Mouse (Mus musculus): ENCODE measurements at regions not wholly inside any gene's neighbourhood (a gene's known extent, or its start where the extent isn't known, plus 50 kb on each side); places are given as distances from the start of the nearest gene placed in this dataset.

GRCm38 (mm10) chr14:60484996-60485888, 112.2 kb downstream of the Amer2 start:
- WGBS = under 1% methylated on average over 38 of the region's 38 CpGs
- Histone ChIP-seq H3K27ac (replicated peaks in 1 of 2; ENCODE audit: control insufficient read depth in 1 of 2, insufficient read depth in 1 of 2, low read depth in 2 of 2, low read length in 2 of 2) (no peak overlapping the region), H3K4me1 (ENCODE audit: control insufficient read depth in 2 of 2, insufficient read depth in 2 of 2, low read length in 2 of 2) (peaks cover 4 to 5% of the 10 kb centered on the region in 2 experiments; a peak in 2 of 4 replicates), H3K27me3 (ENCODE audit: control insufficient read depth, insufficient read depth, low read length) (peaks cover 17% of the 10 kb centered on the region; the same call in 1 of the 2 replicates), H3K4me2 (ENCODE audit: low read length) (peak overlapping the region; percentile 77), H3K36me3 (ENCODE audit: control insufficient read depth, insufficient read depth, low read length) (no peaks in the 10 kb centered on the region), H3K9ac (ENCODE audit: low read length) (peak overlapping the region; percentile 42), H3K9me3 (ENCODE audit: control insufficient read depth, low read length) (peaks cover 4% of the 10 kb centered on the region; the same call in 1 of the 2 replicates), H3K4me3 (ENCODE audit: control insufficient read depth in 1 of 2, insufficient read depth in 1 of 2, low read depth in 1 of 2, low read length in 2 of 2) (peak overlapping the region; percentile 39 to 46)
- ATAC-seq (ENCODE audit: insufficient number of reproducible peaks, insufficient read depth, low FRiP score, low read depth) = no peak

- H3K9ac ChIP-seq (ENCODE audit: low read length) = no peak overlapping the region
These were observed 112.8 kb downstream of the Amer2 start for GRCm38 (mm10) chr14:60485889-60486274.

GRCm38 (mm10) chr14:60486278-60486935, 113.3 kb downstream of the Amer2 start:
- Histone ChIP-seq H3K9ac (ENCODE audit: low read length) (no peak overlapping the region), H3K4me3 (ENCODE audit: control insufficient read depth in 1 of 2, insufficient read depth in 1 of 2, low read depth in 1 of 2, low read length in 2 of 2) (peak overlapping the region in 1 of 2 experiments; percentile 39; a peak in 1 of 4 replicates)
- ATAC-seq (ENCODE audit: insufficient number of reproducible peaks, insufficient read depth, low FRiP score, low read depth) = no peak

More at GRCm38 (mm10) chr14:60485889-60486274, 112.8 kb downstream of the Amer2 start:
- 5% methylated on average over 5 of the region's 5 CpGs for WGBS
- H3K9me3 ChIP-seq (ENCODE audit: control insufficient read depth, low read length) = peaks cover 4% of the 10 kb centered on the region; the same call in 1 of the 2 replicates
- H3K27ac ChIP-seq (replicated peaks in 1 of 2; ENCODE audit: control insufficient read depth in 1 of 2, insufficient read depth in 1 of 2, low read depth in 2 of 2, low read length in 2 of 2) = no peak overlapping the region
- H3K4me3 ChIP-seq (ENCODE audit: control insufficient read depth in 1 of 2, insufficient read depth in 1 of 2, low read depth in 1 of 2, low read length in 2 of 2) = peak overlapping the region; percentile 39 to 46
- ATAC-seq (ENCODE audit: insufficient number of reproducible peaks, insufficient read depth, low FRiP score, low read depth) = no peak
- H3K4me1 ChIP-seq (ENCODE audit: control insufficient read depth in 2 of 2, insufficient read depth in 2 of 2, low read length in 2 of 2) = peaks cover 4 to 5% of the 10 kb centered on the region in 2 experiments; a peak in 2 of 4 replicates
- H3K27me3 ChIP-seq (ENCODE audit: control insufficient read depth, insufficient read depth, low read length) = peaks cover 17% of the 10 kb centered on the region; the same call in 1 of the 2 replicates
- no peaks in the 10 kb centered on the region for H3K36me3 ChIP-seq (ENCODE audit: control insufficient read depth, insufficient read depth, low read length)
- H3K4me2 ChIP-seq (ENCODE audit: low read length) = peak overlapping the region; percentile 77

GRCm38 (mm10) chr14:60489111-60489510, 116.1 kb downstream of the Amer2 start:
- Histone ChIP-seq H3K4me1 (ENCODE audit: control insufficient read depth in 2 of 2, insufficient read depth in 2 of 2, low read length in 2 of 2) (peaks cover 4 to 5% of the 10 kb centered on the region in 2 experiments; a peak in 2 of 4 replicates), H3K27me3 (ENCODE audit: control insufficient read depth, insufficient read depth, low read length) (peaks cover 17% of the 10 kb centered on the region; the same call in 1 of the 2 replicates), H3K36me3 (ENCODE audit: control insufficient read depth, insufficient read depth, low read length) (no peaks in the 10 kb centered on the region), H3K27ac (replicated peaks in 1 of 2; ENCODE audit: control insufficient read depth in 1 of 2, insufficient read depth in 1 of 2, low read depth in 2 of 2, low read length in 2 of 2) (no peak overlapping the region), H3K4me3 (ENCODE audit: control insufficient read depth in 1 of 2, insufficient read depth in 1 of 2, low read depth in 1 of 2, low read length in 2 of 2) (no peak overlapping the region), H3K4me2 (ENCODE audit: low read length) (no peak overlapping the region), H3K9me3 (ENCODE audit: control insufficient read depth, low read length) (no peaks in the 10 kb centered on the region), H3K9ac (ENCODE audit: low read length) (no peak overlapping the region)
- no peak for ATAC-seq (ENCODE audit: insufficient number of reproducible peaks, insufficient read depth, low FRiP score, low read depth)
- WGBS = 83% methylated on average over 4 of the region's 4 CpGs

More at GRCm38 (mm10) chr14:60486278-60486935, 113.3 kb downstream of the Amer2 start:
- no peak overlapping the region for H3K27ac ChIP-seq (replicated peaks in 1 of 2; ENCODE audit: control insufficient read depth in 1 of 2, insufficient read depth in 1 of 2, low read depth in 2 of 2, low read length in 2 of 2)
- peak overlapping the region; percentile 77 for H3K4me2 ChIP-seq (ENCODE audit: low read length)
- H3K4me1 ChIP-seq (ENCODE audit: control insufficient read depth in 2 of 2, insufficient read depth in 2 of 2, low read length in 2 of 2) = peaks cover 4 to 5% of the 10 kb centered on the region in 2 experiments; a peak in 2 of 4 replicates
- WGBS = 6% methylated on average over 9 of the region's 9 CpGs
- H3K27me3 ChIP-seq (ENCODE audit: control insufficient read depth, insufficient read depth, low read length) = peaks cover 17% of the 10 kb centered on the region; the same call in 1 of the 2 replicates
- no peaks in the 10 kb centered on the region for H3K36me3 ChIP-seq (ENCODE audit: control insufficient read depth, insufficient read depth, low read length)
- H3K9me3 ChIP-seq (ENCODE audit: control insufficient read depth, low read length) = peaks cover 3% of the 10 kb centered on the region; the same call in 1 of the 2 replicates

- Histone ChIP-seq H3K4me1 (ENCODE audit: control insufficient read depth in 2 of 2, insufficient read depth in 2 of 2, low read length in 2 of 2) (peaks cover 0 to 2% of the 10 kb centered on the region in 2 experiments; a peak in 1 of 4 replicates), H3K4me2 (ENCODE audit: low read length) (no peak overlapping the region), H3K9me3 (ENCODE audit: control insufficient read depth, low read length) (no peaks in the 10 kb centered on the region), H3K36me3 (ENCODE audit: control insufficient read depth, insufficient read depth, low read length) (no peaks in the 10 kb centered on the region), H3K4me3 (ENCODE audit: control insufficient read depth in 1 of 2, insufficient read depth in 1 of 2, low read depth in 1 of 2, low read length in 2 of 2) (no peak overlapping the region), H3K9ac (ENCODE audit: low read length) (no peak overlapping the region), H3K27me3 (ENCODE audit: control insufficient read depth, insufficient read depth, low read length) (peaks cover 7% of the 10 kb centered on the region; the same call in 1 of the 2 replicates), H3K27ac (replicated peaks in 1 of 2; ENCODE audit: control insufficient read depth in 1 of 2, insufficient read depth in 1 of 2, low read depth in 2 of 2, low read length in 2 of 2) (no peak overlapping the region)
- ATAC-seq (ENCODE audit: insufficient number of reproducible peaks, insufficient read depth, low FRiP score, low read depth) = no peak
- WGBS = 91% methylated on average over 2 of the region's 2 CpGs
These were observed 117.8 kb downstream of the Amer2 start for GRCm38 (mm10) chr14:60490886-60491285.

- Histone ChIP-seq H3K4me1 (ENCODE audit: control insufficient read depth in 2 of 2, insufficient read depth in 2 of 2, low read length in 2 of 2) (no peaks in the 10 kb centered on the region), H3K27me3 (ENCODE audit: control insufficient read depth, insufficient read depth, low read length) (no peaks in the 10 kb centered on the region), H3K4me2 (ENCODE audit: low read length) (no peak overlapping the region), H3K9me3 (ENCODE audit: control insufficient read depth, low read length) (no peaks in the 10 kb centered on the region), H3K9ac (ENCODE audit: low read length) (no peak overlapping the region), H3K27ac (replicated peaks in 1 of 2; ENCODE audit: control insufficient read depth in 1 of 2, insufficient read depth in 1 of 2, low read depth in 2 of 2, low read length in 2 of 2) (no peak overlapping the region), H3K36me3 (ENCODE audit: control insufficient read depth, insufficient read depth, low read length) (no peaks in the 10 kb centered on the region), H3K4me3 (ENCODE audit: control insufficient read depth in 1 of 2, insufficient read depth in 1 of 2, low read depth in 1 of 2, low read length in 2 of 2) (no peak overlapping the region)
- 79% methylated on average over 5 of the region's 5 CpGs for WGBS
- no peak for ATAC-seq (ENCODE audit: insufficient number of reproducible peaks, insufficient read depth, low FRiP score, low read depth)
These were observed 122.4 kb downstream of the Amer2 start for GRCm38 (mm10) chr14:60495441-60495840.

GRCm38 (mm10) chr14:60502552-60502951, 129.5 kb downstream of the Amer2 start:
- no peaks in the 10 kb centered on the region for H3K27me3 ChIP-seq (ENCODE audit: control insufficient read depth, insufficient read depth, low read length)
- H3K27ac ChIP-seq (replicated peaks in 1 of 2; ENCODE audit: control insufficient read depth in 1 of 2, insufficient read depth in 1 of 2, low read depth in 2 of 2, low read length in 2 of 2) = no peak overlapping the region
- H3K9me3 ChIP-seq (ENCODE audit: control insufficient read depth, low read length) = no peaks in the 10 kb centered on the region
- no peak overlapping the region for H3K9ac ChIP-seq (ENCODE audit: low read length)
- H3K4me3 ChIP-seq (ENCODE audit: control insufficient read depth in 1 of 2, insufficient read depth in 1 of 2, low read depth in 1 of 2, low read length in 2 of 2) = no peak overlapping the region
- ATAC-seq (ENCODE audit: insufficient number of reproducible peaks, insufficient read depth, low FRiP score, low read depth) = no peak
- peaks cover 5 to 6% of the 10 kb centered on the region in 2 experiments; a peak in 3 of 4 replicates for H3K4me1 ChIP-seq (ENCODE audit: control insufficient read depth in 2 of 2, insufficient read depth in 2 of 2, low read length in 2 of 2)
- H3K4me2 ChIP-seq (ENCODE audit: low read length) = no peak overlapping the region
- WGBS = 79% methylated on average over 6 of the region's 6 CpGs
- H3K36me3 ChIP-seq (ENCODE audit: control insufficient read depth, insufficient read depth, low read length) = no peaks in the 10 kb centered on the region

Data from heart, embryonic 14.5 days (tissue).